Mouse (Mus musculus) bone marrow macrophage, adult 2 months (primary cell): ENCODE measurements around the gene Fes.

Source experiments
- CTCF ChIP-seq: IDR thresholded peaks from 2 replicates; pipeline ENCODE4 v1.5.1; 2012; ENCODE audit warnings: low read depth, mild to moderate bottlenecking, low read length, moderate library complexity
- POLR2A ChIP-seq: IDR thresholded peaks from 2 replicates; pipeline ENCODE4 v1.6.1; 2012; ENCODE audit warnings: mild to moderate bottlenecking, low read depth, low read length, borderline replicate concordance

- TF ChIP-seq CTCF (no peak), POLR2A (no peak)
These were observed 37.0 kb upstream of the Fes start for GRCm38 (mm10) chr7:80424722-80425121.
